Mouse (Mus musculus) C2C12 (cell line): ENCODE measurements around the gene Fer1l5.

Experiments
- CTCF ChIP-seq: IDR thresholded peaks from one replicate; pipeline ENCODE4 v1.5.1; 2011; ENCODE audit not compliant: control insufficient read depth, insufficient read depth, insufficient read length
- MYOG ChIP-seq: IDR thresholded peaks from one replicate; pipeline ENCODE4 v1.6.1; 2011; ENCODE audit not compliant: control insufficient read depth, insufficient read length; ENCODE audit errors: extremely low read depth
- USF1 ChIP-seq: IDR thresholded peaks from one replicate; pipeline ENCODE4 v1.6.1; 2011; ENCODE audit warnings: low read depth, mild to moderate bottlenecking, control low read depth, moderate library complexity

- TF ChIP-seq CTCF, result no peak
- no peak for TF ChIP-seq MYOG
- no peak for TF ChIP-seq USF1
These were observed 73.4 kb downstream of the Fer1l5 start for GRCm38 (mm10) chr1:36445508-36445907.
